Mouse (Mus musculus) heart, postnatal 4 days (tissue): ENCODE results near the gene Iqck. TPM values are rescaled to one million over a fixed set of nuclear protein-coding genes. Genes with fewer than 3 reads are reported as not detected.

ENCODE experiments used
- DNase-seq: peaks from one replicate; pipeline ENCODE4 v3.0.0; 2021
- total RNA-seq, 2 experiments: library from RNA; stranded (reverse); gene quantifications; 2 replicates each; pipeline ENCODE4 v1.2.3; 2021

Iqck gene
- total RNA-seq, 2 experiments from 2014 or later: 0.41 to 0.76 TPM

DNA sequence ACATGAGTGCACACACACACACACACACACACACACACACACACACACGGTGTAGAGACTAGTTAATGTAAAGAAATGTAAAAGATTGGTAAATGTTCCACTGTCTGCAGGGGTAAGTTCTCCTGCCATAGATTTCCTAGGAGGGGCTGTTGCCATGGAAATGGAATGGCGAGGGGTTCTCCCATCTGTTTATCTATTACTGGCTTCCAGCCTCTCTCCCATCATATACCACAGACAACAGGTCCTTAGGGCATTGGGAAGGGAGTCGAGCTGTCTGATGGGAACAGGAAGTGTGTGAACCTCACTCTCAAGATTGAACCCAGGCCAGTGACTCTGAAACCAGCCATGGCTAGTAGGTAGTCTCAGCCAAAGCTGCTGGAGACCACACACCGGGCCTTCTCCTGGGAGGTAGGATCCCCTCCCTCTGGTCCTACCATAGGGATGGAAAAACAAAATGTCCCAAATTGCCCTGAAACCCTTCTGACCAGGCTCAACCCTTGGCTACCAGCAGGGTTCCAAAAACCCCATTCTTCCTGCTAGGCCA, 135.9 kb downstream of the Iqck start:
- DNase-seq: no peak

DNA sequence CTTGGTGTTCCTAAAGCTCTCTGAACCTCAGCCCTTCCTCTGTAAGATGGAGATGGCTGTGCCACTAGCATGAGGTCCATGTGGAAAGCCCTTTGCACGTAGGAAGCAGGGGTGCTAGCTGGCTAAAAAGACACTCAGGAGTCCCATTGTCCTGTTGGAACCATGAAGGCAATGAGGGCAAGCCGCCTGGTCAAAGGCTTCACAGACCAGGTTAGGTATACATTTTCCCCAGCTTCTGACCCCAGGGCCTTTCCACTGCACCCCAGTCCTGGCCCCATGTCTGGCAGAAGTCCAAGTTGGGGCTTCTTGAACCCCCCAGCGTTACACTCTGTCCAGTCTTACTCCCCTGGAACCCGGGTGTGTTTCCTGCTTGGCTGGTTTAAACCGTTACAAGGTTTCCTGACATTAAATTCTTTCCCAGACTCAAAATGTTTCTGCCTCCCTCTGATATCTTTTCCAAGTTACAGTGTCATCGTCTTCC, 136.6 kb downstream of the Iqck start:
- no peak for DNase-seq

DNA sequence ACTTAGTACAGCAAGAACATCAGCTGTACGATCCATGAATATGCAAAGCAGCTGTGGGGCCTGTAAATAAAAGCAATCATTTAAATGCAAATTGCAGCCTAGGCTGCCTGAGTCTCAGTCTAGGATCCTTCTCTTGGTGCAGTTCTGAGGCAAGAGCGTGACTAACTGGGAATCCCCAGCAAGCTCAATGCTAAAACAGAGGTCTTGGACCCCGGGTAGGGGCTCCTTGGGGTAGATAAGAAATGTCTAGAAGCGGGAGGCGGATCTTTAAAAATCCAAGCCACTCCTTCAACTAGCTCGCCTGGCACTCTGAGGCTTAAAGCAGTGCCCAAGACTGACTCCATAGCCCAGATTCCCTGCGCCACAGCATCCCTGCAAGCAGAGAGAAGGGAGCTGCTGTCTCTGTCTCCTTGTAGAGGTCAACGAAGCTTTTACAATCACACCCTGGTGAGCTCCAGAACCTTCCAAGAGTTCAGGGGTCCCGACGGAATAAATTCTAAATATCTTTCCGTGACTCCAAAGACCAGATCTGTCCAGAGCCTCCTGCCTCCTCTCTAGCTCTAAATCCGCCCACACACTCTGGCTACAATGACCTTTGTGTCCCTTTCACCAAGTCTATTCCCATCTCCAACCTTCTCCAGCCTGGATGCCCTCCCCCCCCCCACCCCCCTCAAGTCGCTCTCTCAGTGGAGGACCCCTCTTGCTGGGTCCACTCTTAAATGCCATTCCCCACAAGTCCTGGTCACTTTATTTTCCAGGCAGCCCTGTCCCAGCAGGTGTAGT, 137.3 kb downstream of the Iqck start:
- no peak for DNase-seq

DNA sequence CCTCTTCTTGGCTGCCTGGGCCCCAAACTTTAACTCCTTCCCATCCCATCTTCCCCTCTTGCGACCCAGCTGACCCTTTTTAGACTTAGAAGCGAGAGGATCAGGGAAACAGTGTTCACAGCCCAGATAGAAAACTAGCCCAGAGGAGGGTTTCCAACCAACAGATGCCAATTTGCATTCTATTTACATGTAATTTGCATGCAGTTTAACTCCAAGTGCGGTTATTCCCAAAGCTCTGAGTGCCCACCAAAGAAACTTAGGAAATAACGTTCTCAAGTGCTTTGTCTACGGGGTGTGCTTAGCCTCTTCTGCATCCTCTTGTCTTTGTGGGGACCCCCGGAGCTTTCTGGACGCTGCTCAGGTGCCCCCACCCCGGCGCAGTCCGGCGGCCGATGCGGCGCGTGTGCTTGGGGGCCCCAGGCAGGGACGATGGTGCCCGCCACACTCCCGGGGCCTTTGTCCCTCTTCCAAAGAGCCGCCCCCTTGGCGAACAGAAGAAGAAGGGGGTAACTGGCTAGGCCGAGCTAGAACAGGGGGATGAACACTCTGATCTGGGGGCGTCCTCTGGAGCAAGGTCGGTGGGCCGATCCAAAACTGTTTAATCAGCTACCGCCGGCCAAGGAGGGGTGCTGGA, 138.2 kb downstream of the Iqck start:
- DNase-seq: peak; percentile 24

DNA sequence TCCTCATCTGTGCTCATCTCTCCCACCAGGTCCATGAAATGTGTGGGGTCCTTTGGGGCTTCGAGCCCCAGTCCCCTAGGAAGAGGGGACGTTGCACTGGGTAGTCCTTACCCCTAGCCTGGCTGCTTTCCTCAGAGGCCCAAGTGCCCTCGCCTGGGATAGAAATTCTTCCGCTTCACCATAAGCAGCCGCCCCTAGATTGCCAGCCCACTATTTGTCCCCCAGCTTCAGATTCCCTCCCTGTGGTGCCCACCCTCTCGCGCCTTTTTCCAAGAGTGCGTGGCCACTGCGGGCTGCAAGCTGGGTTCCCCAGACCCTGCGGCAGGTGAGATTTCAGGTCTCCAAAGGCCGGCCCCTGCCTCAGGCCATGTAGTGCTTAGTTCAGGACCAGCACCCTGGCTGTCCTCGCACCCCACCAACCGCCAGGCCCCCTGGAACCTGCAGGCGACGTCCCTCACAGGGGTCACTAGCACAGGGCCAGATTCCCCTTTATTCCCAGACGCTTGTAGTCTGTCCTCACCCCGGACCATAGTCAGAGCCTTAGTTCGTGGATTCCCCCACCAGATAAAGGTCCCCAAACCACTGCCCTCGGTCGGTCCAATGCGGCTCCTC, 138.8 kb downstream of the Iqck start:
- peak; percentile 22 for DNase-seq

DNA sequence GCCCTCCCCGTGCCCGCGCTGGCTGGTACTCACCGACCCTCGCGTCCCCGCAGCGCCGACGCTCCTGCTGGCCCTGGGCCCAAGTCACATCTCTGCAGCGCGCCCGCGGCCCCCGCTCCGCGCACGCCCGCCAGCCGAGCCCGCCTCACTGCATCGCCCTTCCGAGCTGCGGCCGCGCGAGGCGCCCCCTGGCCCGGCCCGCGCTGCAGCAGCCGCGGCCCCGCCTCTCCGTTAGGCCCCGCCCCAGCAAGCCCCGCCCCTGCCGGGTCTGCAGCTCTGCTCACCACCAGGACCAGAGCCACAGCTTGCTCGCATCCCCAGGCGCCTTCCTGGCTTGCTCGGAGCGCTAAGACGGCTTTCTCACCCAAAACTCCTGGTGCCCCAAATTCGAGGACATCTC, 139.5 kb downstream of the Iqck start, which contains the start of gene Gprc5b:
Gene Gprc5b (minus strand): TSS at position 205 of the 400 bp plus-strand sequence.
- peak; percentile 94 for DNase-seq

DNA sequence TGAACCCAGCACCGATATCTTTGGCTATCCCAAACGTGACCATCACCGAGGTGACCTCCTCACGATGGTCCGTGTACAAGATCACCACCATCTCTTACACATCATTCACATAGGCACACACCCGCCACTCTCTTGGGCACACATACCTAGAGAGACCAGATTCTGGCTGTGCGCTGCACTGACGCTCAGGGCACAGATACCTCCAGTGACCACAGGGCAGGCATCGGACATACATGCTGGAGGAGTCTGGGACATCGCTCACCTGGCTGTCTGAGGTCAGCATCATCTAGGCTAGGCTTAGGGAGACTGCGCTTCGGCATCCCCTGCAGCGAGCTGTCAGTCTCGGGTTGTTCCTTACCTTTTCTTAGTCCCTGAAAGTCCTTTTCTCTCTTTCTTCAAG, 140.1 kb downstream of the Iqck start:
- no peak for DNase-seq

DNA sequence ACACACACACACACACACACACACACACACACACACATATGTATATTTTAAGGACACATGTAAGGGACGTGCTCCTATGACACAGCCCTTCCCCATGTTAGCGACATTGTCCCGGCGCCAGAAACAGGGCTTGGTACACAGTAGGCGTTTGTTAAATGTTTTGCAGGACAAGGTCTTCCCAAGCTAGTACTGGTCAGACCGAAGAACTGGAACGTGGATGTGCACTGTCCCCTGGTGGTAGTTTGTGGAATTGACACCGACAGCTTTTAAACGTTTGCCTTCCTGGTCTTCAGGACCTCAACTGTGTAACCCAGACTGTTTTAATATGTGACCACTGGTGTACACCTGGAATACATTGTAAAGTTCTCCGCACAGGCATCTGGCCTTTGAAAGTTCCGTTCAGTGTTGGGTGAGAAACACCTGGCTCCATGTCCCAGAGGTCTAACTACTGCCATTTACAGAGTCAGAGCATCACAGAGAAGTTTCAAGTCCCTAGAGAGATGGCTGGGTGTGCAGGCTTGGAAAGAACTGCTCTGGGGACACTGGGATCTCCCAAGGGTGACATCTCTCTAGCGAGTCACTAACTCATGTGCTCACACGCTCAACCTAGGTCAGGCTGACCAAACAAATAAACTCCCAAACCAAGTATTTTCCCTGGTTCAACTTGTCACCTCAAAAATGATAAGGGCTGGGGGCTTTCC, 140.7 kb downstream of the Iqck start:
- peak; percentile 87 for DNase-seq

DNA sequence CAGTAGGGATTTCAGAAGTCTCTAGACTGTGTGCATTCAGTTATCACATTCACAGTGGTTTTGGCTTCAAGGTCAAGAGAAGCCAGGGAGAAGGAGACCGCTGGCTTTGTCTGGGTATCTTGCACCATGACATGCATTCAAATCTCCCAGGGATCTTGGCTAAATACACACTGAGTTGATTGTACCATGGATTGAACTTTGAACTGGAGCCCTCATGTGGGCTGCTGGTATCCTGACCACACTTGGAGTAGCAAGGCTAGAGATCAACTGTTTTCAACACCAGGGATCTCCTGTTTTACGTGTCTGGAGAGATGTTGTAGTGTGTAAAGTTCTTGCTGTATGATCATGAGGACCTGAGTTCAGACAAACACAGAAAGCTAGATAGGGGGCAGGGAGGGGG, 144.3 kb downstream of the Iqck start:
- DNase-seq: no peak

DNA sequence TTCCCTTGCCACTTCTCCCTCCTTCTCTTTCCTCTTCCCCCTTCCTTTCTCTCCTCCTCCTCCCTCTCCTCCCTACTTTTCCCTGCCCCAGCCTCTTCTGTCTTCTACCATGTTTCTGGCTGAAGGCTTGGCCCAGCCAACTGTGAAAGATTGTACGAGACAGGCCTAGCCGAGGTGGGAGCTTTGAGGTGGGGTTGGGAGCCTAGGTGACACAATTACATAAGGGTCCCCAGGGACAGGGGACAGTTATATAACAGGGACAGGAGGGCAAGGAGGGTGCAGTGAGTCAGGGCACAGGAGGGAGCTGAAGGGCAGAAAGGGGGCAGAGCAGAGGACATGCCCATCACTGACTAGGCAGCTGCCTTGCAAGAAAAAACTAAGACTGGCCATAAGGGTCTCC, 146.4 kb downstream of the Iqck start:
- no peak for DNase-seq

DNA sequence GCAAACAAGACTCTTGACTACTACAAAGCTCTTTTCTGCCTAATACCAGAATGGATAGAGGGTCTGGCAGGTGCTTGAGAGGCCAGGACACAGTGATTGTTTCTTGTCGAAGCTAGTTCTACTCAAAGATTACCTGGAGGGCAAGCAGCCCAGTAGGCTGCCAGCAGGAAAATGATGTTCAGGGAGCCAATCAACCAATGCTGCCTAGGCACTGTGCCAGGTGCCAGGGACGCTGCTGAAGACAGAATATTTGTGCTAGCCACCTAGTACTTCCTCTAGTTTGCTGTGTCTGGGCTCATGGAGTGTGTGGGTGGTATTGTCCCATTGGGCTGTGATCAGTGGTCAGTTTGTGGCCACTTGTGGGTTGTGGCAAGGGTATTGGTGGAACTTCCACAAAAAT, 146.9 kb downstream of the Iqck start:
- no peak for DNase-seq

DNA sequence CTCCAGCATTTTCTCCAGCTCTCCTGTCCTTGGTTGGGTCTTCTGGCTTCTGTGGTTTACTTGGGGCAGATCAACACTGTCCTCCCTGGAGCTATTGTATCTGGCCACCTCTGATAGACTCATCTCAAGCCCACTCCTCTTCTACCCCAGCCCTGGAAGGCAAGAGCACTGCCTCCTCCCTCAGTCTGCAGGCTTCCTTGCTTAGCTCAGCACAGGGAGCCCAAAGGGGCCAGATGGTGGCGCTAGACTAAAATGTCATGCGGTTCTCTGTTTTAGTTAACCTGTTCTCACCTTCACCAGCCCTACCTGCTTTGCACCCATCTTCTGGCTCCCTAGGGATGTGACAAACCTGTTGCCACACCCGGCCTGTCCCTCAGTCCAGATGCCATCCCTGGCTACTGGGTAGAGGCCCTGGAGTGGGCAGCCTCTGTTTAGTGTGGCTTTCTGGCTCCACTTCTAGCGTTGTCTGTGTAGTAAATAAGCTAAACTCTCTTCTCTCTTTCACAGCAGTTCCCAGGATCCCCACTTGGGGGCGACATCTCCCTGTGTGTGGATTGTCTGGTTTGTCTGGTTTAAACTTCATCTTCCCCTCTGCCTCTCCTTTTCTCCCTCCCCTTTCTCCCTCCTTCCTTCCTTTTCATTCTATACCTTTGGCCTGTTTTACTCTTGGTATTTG, 155.4 kb downstream of the Iqck start:
- peak; percentile 80 for DNase-seq

DNA sequence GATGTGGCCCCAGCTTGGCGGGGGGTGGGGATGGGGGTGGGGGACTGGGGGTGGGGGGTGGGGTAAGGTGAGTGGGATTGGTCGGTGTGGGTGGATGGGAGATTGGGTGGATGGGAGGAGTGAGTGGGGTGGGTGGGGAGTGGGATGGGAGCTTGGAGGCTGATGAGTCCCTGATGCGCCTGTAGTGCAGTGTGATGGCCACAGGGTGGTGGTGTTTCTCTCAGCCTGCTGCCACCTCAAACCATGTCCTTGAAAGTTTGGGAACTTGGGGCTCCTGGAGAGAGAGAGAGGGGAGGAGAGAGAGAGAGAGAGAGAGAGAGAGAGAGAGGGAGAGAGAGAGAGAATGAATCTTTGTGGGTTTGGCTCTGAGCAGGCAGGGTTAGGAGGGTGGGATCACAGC, 160.2 kb downstream of the Iqck start:
- peak; percentile 45 for DNase-seq

DNA sequence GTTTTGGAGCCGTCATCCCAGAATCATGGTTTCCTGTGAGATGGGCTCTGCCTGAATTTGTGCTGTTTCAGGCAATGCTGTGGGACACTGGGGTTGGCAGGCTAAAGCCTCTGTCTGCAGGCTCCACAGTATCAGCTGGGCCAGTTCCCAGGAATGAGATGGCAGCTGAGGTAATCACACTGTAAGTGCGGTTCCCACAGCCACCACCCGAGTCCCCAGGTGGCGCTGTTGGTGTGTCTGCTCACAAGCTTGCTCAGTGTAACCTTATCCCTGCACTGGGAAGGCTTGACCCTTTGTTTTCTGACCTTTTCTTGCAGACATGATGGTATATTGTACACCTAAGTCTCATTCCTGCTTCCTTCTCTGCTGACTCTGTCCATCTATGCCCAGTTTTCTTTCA, 164.0 kb downstream of the Iqck start:
- peak; percentile 73 for DNase-seq

Other genes with a start within 250 kb of the Iqck start
- gene Gde1, start 150.0 kb upstream of the Iqck start, total RNA-seq: 10 to 100 TPM; 38.6 to 38.8 TPM
- 1 to 10 TPM; 5.8 to 6.9 TPM for gene Ccp110, start 143.2 kb upstream of the Iqck start, total RNA-seq
- 10 to 100 TPM; 36.0 to 37.1 TPM for gene Vps35l, start 115.5 kb upstream of the Iqck start, total RNA-seq
- 10 to 100 TPM; 22.8 to 30.5 TPM for gene Knop1, start 502 bp downstream of the Iqck start, total RNA-seq
- 10 to 100 TPM; 18.3 to 21.0 TPM for gene Gprc5b, start 139.5 kb downstream of the Iqck start, total RNA-seq